Mouse (Mus musculus) liver, embryonic 11.5 days (tissue): ENCODE data around the gene Pidd1. TPM values are rescaled to one million over a fixed set of nuclear protein-coding genes. Genes with fewer than 3 reads are reported as not detected.
A peak's percentile ranks its signal among the peaks of the same experiment; 100 is the strongest.

ENCODE experiments used
- ATAC-seq: fragments of 200-750 bp; cut with Nextera tagmentation; replicated peaks from 2 replicates; pipeline ENCODE4 v1.8.0; 2017; ENCODE audit warnings: moderate number of reproducible peaks, mild to moderate bottlenecking, moderate TSS enrichment, moderate library complexity; ENCODE audit not compliant: low FRiP score
- DNase-seq: peaks from one replicate; pipeline ENCODE4 v3.0.0-alpha.2; 2017; ENCODE audit warnings: low spot score
- H3K27ac ChIP-seq: fragments of 300-500 bp; sonication (generic); 2 replicates; pipeline ENCODE4 v1.5.1; 2014; ENCODE audit warnings: mild to moderate bottlenecking, low read depth, low read length, control low read depth
- H3K27me3 ChIP-seq: fragments of 300-500 bp; sonication (generic); replicated peaks from 2 replicates; pipeline ENCODE4 v1.6.1; 2014; ENCODE audit warnings: low read length, mixed read lengths; ENCODE audit not compliant: control insufficient read depth, insufficient read depth
- H3K36me3 ChIP-seq: fragments of 300-500 bp; sonication (generic); 2 replicates; pipeline ENCODE4 v1.6.1; 2014; ENCODE audit warnings: mild to moderate bottlenecking, low read length, moderate library complexity, mixed read lengths; ENCODE audit not compliant: control insufficient read depth, insufficient read depth
- H3K4me1 ChIP-seq: fragments of 300-500 bp; sonication (generic); replicated peaks from 2 replicates; pipeline ENCODE4 v1.6.1; 2014; ENCODE audit warnings: low read length, mixed read lengths; ENCODE audit not compliant: control insufficient read depth, insufficient read depth
- H3K4me2 ChIP-seq: fragments of 300-500 bp; sonication (generic); 2 replicates; pipeline ENCODE4 v1.6.1; 2014; ENCODE audit warnings: mild to moderate bottlenecking, control low read depth, moderate library complexity
- H3K4me3 ChIP-seq: fragments of 300-500 bp; sonication (generic); 2 replicates; pipeline ENCODE4 v1.5.1; 2014; ENCODE audit warnings: low read depth, low read length, control low read depth
- H3K9ac ChIP-seq: fragments of 300-500 bp; sonication (generic); 2 replicates; pipeline ENCODE4 v1.6.1; 2014; ENCODE audit warnings: low read depth, low read length, control low read depth
- H3K9me3 ChIP-seq: fragments of 300-500 bp; sonication (generic); 2 replicates; pipeline ENCODE4 v1.6.1; 2016; ENCODE audit warnings: low read length, inconsistent platforms, mixed read lengths; ENCODE audit not compliant: control insufficient read depth
- WGBS: fragments of 180-500 bp; shearing (Covaris S2); extraction: QIAGEN DNeasy Blood & Tissue Kit; methylation state at CpG from one replicate; pipeline ENCODE4 v1.1.7; 2014; 5-methylcytosine and 5-hydroxymethylcytosine counted together
- polyA plus RNA-seq: library from polyadenylated mRNA; unstranded; fragments of >200 nt; fragmentation: Nextera tagmentation; extraction: Ambion mirVana; gene quantifications from 2 replicates; pipeline ENCODE4 v1.2.1, GENCODE M21; 2014

Gene Pidd1
- polyA plus RNA-seq, 1 experiment from 2014 or later: 22.5 TPM

GRCm38 (mm10) chr7:141437178-141438120 lies 6.4 kb downstream of the Pidd1 start, which contains the start of gene Slc25a22:
TSS of gene Slc25a22 (minus strand) at chr7:141437892.
- WGBS: 6% methylated on average over 53 of the region's 53 CpGs
- ATAC-seq: peak; percentile 79
- Histone ChIP-seq H3K4me2 (peak within 1 kb of the TSS; percentile 98), H3K27me3 (no peaks in the 10 kb centered on the region), H3K4me3 (peak within 1 kb of the TSS; percentile 76), H3K36me3 (peaks cover 32% of the 10 kb centered on the region), H3K4me1 (peaks cover 39% of the 10 kb centered on the region), H3K27ac (peak within 1 kb of the TSS; percentile 68), H3K9me3 (no peaks in the 10 kb centered on the region), H3K9ac (peak within 1 kb of the TSS; percentile 85)
- peak; percentile 89 for DNase-seq

- Histone ChIP-seq H3K4me2 (peak overlapping the region; percentile 98), H3K27ac (peak overlapping the region; percentile 68; the same call in 1 of the 2 replicates), H3K4me1 (peaks cover 33% of the 10 kb centered on the region), H3K9ac (peak overlapping the region; percentile 85; the same call in 1 of the 2 replicates), H3K36me3 (peaks cover 34% of the 10 kb centered on the region), H3K9me3 (no peaks in the 10 kb centered on the region), H3K4me3 (peak overlapping the region; percentile 76), H3K27me3 (no peaks in the 10 kb centered on the region)
- no peak for ATAC-seq
- 43% methylated on average over 2 of the region's 2 CpGs for WGBS
- DNase-seq: no peak
These were observed 7.3 kb downstream of the Pidd1 start for GRCm38 (mm10) chr7:141436523-141436892.

- ATAC-seq: no peak
- Histone ChIP-seq H3K4me1 (peaks cover 31% of the 10 kb centered on the region), H3K27ac (peak overlapping the region; percentile 35), H3K9ac (no peak overlapping the region), H3K4me3 (peak overlapping the region; percentile 52), H3K4me2 (peak overlapping the region; percentile 98), H3K9me3 (no peaks in the 10 kb centered on the region), H3K36me3 (peaks cover 30% of the 10 kb centered on the region), H3K27me3 (no peaks in the 10 kb centered on the region)
- no peak for DNase-seq
- WGBS: 75% methylated on average over 9 of the region's 9 CpGs
These were observed 7.8 kb downstream of the Pidd1 start for GRCm38 (mm10) chr7:141435856-141436522.

- ATAC-seq (peak; percentile 64), DNase-seq (peak; percentile 75)
- Histone ChIP-seq H3K4me2 (peak overlapping the region; percentile 98), H3K27me3 (no peaks in the 10 kb centered on the region), H3K4me3 (peak overlapping the region; percentile 52), H3K4me1 (peaks cover 31% of the 10 kb centered on the region), H3K27ac (peak overlapping the region; percentile 35), H3K36me3 (peaks cover 27% of the 10 kb centered on the region), H3K9ac (peak overlapping the region; percentile 53; the same call in 1 of the 2 replicates), H3K9me3 (no peaks in the 10 kb centered on the region)
- 4% methylated on average over 17 of the region's 17 CpGs for WGBS
These were observed 8.5 kb downstream of the Pidd1 start for GRCm38 (mm10) chr7:141435129-141435855.

GRCm38 (mm10) chr7:141434464-141434863 lies 9.4 kb downstream of the Pidd1 start:
- Histone ChIP-seq H3K36me3 (peaks cover 24% of the 10 kb centered on the region), H3K9ac (peak overlapping the region; percentile 53; the same call in 1 of the 2 replicates), H3K27me3 (no peaks in the 10 kb centered on the region), H3K4me2 (peak overlapping the region; percentile 98), H3K4me1 (peaks cover 35% of the 10 kb centered on the region), H3K9me3 (no peaks in the 10 kb centered on the region), H3K27ac (peak overlapping the region; percentile 32; the same call in 1 of the 2 replicates), H3K4me3 (peak overlapping the region; percentile 52)
- ATAC-seq (no peak), DNase-seq (no peak)
- 35% methylated on average over 8 of the region's 8 CpGs for WGBS

- Histone ChIP-seq H3K9ac (no peak overlapping the region), H3K27me3 (no peaks in the 10 kb centered on the region), H3K4me1 (peaks cover 37% of the 10 kb centered on the region), H3K36me3 (peaks cover 17% of the 10 kb centered on the region), H3K4me2 (peak overlapping the region; percentile 98), H3K27ac (no peak overlapping the region), H3K9me3 (no peaks in the 10 kb centered on the region), H3K4me3 (peak overlapping the region; percentile 52)
- WGBS: 79% methylated on average over 15 of the region's 15 CpGs
- DNase-seq (no peak), ATAC-seq (no peak)
These were observed 10.1 kb downstream of the Pidd1 start for GRCm38 (mm10) chr7:141433517-141434400.

GRCm38 (mm10) chr7:141432741-141433516 lies 10.9 kb downstream of the Pidd1 start:
- Histone ChIP-seq H3K9ac (no peak overlapping the region), H3K27ac (no peak overlapping the region), H3K4me1 (peaks cover 37% of the 10 kb centered on the region), H3K4me3 (no peak overlapping the region), H3K9me3 (no peaks in the 10 kb centered on the region), H3K4me2 (no peak overlapping the region), H3K36me3 (peaks cover 11% of the 10 kb centered on the region; the same call in 1 of the 2 replicates), H3K27me3 (no peaks in the 10 kb centered on the region)
- no peak for DNase-seq
- WGBS: 85% methylated on average over 6 of the region's 6 CpGs
- no peak for ATAC-seq
